Mouse (Mus musculus) left cerebral cortex, adult 18-20 months (tissue): ENCODE measurements around the gene Btk. TPM values are rescaled to one million over a fixed set of nuclear protein-coding genes. Genes with fewer than 3 reads are reported as not detected.

Source experiments
- DNase-seq, 2 experiments: peaks; one replicate each; pipeline ENCODE4 v3.0.0; 2021 to 2022; ENCODE audit warnings: low spot score in 2 of 2, mixed read lengths in 1 of 2
- long read RNA-seq, 2 experiments: library from polyadenylated mRNA; stranded (forward); transcript quantifications; one replicate each; pipeline ENCODE4 v2.0.0; 2021
- total RNA-seq, 2 experiments: library from RNA; stranded (reverse); gene quantifications; 2 replicates each; pipeline ENCODE4 v1.2.3; 2021

Gene Btk
- total RNA-seq = 1 to 10 TPM in 1 of 2 experiments, under 1 TPM in 1; 0.89 to 1.3 TPM
- long read RNA-seq, experiment 1, partial matches to known transcripts = 0 of 9 reads
- long read RNA-seq, experiment 1, other reads (novel, unspliced or antisense) = 9 of 9 reads
- long read RNA-seq, experiment 2, partial matches to known transcripts = 0 of 12 reads
- long read RNA-seq, experiment 2, other reads (novel, unspliced or antisense) = 12 of 12 reads

DNA sequence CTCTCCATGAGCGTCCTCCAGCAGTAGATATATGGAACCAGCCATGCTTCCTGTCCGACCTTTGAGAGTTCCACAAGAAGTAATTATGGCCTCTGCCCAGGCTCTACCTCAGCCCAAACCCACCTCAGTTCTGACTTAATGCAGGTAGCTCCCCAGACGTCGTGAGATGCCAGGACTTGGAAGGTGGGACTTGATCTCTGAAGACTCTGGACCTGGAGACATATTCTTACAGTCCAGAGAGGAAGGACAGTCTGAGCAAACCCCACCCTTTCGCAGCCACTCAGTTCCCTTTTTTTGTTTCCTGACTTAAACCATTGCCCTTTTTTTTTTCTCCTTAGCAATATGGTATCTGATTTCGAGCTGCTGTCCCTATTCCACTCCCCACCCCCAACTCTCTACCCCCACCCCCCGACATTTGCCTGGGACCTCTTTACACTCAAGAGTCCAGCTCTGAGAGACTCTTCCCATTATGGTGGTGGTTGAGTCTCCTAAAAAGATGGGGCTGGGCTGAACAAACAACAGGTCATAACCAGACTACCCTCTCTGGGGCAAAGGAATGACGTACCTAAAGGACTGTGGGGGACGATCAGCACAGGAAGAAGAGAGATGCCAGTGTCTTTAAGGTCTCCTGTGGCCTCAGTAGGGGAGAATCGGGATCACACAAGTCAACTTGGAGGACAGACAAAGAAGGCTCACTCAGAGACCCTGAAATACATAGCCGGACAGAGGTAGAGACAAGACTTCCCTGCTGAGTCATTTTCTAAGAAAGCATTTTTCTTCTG lies at the start of gene Btk:
TSS of gene Btk (minus strand) at position 683 of the 782 bp plus-strand sequence.
- no peak for DNase-seq

DNA sequence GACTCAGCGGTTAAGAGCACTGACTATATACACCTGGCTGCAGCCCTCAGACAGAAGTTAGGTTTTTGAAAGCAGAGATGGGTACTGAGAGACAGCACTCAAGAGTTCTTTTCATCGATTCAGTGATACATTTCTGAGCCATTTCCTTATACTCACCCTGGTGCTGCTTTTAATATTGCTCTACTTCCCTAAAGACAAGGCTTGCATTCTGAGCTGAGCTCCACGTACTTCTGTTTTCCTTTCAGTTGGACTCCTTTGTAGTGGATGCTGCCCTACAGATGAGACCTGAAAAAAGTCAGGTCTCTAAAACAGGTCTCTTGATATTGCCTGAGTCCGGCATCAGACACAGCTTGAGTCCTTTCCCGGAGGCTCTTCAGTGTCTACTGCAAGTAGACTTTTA lies 49.3 kb upstream of the Btk start:
- DNase-seq = no peak

DNA sequence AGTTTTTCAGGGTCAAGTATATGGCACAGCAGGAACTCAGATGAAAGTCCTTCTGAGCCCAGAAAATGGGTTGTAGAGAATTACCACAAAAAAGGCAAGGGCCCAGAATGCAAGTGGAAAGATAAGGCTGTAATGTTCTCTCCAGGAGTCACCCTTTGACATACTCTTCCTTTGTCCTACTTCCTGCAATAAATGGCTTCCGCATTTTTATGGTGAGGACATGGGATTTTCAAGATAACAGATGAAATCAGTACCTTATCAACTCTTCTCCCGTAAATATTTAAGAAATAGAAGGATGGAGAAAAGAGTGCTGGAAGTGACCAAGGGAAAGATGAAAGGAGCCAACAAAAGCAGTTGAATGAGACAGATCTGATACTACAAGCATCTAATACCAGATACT lies 44.8 kb upstream of the Btk start:
- no peak for DNase-seq

DNA sequence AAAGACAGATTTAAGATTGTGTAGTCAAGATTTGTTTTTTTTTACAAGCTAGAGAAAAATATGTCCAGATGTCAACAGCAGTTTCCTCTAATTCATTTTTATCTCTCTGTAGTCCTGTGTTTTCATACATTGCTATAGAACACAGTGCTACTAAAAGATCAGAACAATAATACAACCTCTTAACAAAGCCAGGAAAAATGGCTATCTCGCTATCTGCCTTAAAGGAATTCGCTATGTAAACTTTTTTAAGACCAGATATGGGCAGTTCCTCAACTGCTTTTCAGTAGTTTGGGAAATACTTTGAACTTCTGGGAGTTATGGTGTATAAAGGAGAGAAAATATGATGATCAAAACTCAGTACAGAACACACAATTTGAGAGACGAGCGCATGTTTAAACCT lies 40.0 kb upstream of the Btk start:
- DNase-seq = no peak

DNA sequence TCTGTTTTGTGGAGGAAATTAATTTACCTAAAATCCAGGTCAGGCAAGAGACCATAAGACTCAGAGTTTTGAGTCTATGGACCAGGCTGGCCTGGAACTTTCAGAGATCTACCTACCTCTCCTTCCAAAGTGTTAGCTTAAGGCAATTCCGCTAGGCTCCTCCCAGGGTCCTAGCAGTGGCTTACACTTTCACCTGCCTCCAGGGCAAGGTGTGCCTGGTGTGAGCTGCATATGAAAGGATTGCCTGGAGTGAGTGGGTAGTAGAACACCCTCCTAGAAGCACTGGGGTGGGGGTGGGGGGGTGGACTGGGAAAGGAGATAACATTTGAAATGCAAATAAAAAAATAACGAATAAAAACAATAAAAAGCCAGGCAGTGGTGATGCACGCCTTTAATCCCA lies 38.3 kb upstream of the Btk start:
- no peak for DNase-seq

DNA sequence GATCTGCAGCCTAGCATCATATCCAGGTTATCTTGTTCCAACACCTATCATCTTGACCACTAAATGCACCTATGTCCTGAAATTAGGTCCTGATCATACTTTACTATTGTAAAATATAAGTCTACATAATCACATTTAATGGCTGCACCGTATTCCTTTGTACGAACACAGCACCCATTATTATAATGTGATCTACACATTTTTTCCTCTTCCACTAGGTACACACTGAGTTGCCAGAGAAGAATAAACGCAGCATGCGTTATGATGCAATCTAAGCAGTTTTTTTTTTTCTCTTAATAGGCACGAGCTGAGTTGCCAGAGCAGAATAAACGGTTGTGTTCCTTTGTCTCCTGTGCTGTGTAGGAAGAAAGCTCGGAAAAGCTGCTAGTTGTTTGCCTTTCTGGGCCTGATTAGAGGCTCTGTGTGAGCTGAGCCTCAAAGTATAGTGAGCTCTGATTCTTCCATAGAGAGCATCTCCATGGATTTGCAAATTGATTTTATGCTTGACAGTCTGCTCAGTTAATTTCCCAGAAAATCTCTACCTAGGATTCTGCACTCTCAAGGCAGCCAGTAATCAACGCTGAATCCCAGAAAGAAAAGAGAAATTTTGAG lies 37.0 kb upstream of the Btk start:
- DNase-seq = no peak

DNA sequence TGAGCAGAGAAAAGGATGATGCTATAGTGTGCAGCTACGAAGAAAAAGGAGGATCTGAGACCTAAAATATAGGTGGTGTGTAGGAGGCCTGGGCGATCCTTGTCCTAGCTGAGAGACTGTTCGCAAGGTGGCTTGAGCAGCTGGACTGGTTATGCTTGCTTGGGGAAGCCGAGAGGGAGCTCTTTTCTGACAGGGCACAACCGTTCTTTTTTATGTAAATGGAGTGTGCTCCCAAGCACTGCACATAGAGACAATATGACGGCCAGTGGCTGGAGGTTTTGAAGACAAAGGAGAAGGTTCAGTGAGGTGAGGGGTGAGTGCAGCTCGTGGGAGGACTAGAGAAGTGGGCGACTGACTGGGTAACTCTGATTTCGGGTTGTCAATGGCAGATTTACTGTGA lies 36.3 kb upstream of the Btk start:
- DNase-seq = no peak

DNA sequence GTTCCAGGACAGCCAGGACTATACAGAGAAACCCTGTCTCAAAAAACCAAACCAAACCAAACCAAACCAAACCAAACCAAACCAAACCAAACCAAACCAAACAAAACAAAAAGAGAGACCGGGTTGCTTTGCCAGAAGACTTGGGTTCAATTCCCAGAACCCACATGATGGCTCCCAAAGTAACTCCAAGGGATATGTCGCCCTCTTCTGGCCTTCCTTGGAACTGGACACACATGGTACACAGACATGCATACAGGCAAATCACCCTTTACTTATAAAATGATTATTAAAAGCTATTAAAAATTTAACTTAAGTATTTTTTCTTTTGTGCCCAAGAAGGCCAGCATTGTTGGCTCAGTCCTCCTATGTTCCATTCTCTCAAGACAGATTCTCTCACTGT lies 30.9 kb upstream of the Btk start:
- DNase-seq = no peak

DNA sequence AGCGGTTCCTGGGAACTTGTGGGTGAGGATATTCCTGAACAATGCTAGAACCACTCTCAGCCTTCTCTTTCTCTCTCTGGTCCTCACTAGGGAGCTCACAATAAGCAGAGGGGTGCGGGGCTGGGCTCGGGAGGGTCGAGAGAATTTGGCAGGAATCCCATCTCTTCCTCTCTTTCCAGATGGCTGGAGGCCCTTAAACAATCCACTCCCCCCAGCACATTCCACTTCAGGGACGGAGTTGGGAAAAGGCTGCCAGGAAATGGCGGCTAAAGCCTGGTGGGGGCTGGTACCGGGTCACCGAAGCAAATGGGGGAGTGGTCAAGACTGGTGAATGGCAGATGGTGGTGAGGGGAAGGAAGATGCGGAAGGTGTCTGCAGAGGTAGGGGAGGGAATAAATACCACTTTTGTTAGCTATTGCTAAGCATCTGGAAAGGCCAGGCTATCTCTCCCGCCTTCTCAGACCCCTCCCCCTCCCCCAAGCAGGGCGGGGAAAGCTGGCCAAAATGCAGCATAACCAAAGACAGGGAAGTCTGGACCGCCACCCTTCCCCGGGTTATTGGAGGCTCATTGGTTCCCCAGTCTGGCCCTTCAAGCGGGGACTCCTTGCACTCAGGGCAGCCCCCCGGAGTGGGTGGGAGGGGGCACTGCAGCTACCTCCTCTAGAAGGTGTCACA lies 29.1 kb upstream of the Btk start:
- DNase-seq = no peak

DNA sequence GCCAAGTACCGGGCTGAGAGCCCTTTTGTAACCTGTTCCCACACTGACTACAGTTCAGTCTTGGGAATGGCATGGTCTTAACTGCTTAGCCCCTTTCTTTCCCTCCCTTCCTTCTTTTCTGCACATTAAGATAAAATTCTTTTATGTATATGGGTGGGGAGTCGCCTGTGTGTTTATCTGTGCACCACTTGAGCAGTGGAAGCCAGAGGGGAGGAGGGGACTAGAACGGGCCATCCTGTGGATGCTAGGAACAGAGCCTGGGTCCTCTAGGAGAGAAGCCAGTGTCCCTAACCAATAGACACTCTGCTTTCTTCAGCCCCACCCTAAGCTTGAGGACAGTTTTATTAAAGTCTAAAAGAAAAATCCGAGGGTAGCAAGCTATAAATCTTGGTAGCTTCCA lies 27.6 kb upstream of the Btk start:
- no peak for DNase-seq

DNA sequence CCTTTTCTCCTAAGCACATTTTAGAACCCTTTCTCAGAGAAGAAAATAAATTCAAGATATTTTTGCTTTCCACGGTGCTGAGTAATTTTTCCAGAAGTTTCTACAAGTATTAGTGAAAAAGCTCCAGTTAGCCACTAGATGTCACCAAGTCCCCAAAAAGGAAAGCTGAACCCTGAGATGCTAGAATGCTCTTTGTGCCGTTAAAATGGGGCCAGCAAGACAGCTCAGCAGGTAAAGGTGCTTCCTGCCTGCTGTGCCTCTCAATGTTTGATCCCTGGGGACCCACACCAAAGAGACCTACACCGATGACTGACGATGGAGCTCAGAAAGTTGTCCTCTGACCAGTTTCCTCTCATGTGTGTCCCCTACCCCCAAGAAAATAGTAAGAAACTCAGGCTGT lies 26.1 kb upstream of the Btk start:
- DNase-seq = no peak

DNA sequence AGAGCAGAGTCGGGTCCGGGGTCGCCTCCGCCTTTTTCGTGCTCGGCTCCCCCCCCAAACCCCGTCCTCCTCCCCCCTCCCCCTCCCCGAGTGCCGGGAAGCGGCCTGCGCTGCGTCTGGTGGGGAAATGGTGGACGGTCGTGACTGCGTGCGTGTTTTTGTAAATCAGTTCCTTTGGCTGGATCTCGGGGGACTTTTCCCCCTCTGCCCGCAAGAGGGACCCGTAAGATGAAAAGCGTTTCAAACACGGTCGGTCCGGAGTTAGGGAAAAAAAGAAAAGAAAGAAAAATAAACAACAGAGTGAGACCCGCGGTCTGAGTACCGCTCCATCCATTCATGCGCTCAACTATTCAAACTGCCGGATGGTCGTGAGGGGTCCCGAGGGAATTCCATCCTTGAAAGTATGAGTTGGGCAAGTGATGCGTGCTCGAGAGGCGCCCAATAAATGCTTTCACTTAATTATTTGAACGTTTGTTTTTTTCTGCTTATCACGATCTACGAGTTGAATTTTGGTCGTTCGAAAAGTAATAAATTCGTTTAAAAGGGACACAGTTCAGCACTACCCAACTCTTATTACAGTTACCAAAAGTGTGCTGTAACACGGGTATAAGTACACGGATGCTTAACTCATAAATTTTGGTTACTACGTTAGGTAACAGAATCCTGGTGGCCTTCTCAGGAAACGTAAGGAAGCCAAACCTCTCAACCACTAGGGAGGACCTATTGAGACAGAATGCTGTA lies 18.2 kb upstream of the Btk start:
- no peak for DNase-seq

DNA sequence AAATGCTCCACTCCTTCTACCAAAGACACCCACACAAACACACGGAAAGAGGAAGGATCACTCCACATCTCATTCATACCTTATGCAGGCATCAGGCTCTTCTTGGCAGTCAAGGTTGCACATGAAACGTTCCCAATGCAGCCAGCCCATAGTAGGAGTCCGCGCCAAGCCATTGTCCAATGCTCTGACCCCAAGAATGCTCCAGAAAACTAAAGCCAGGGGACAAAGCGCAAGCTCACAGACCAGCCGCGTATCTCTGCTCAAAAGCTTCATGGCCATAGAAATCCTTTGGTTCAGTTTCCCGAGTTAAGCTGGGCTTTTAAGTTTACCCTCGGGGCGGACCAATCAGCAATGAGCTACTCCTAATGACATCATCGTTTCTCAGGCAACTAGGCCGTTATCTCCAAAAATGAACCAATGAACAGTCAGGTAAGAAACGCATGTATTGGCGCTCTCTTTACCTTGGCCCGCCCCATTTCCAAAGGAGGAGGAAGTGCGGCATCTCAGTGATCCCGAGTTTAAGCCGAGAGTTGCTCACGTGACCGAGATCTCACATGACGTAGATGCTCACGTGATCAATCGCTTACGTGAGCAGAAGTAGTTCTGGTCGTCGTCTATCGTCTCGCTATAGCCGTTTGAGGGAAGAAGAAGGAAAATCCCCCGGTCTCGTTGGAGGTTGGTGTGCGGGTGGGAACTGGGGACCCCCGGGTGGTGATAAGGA lies 17.4 kb upstream of the Btk start, which contains the start of the genes Gla and Hnrnph2:
TSS of gene Gla (minus strand) at position 467 of the 721 bp plus-strand sequence.
TSS of gene Hnrnph2 (plus strand) at position 521 of the 721 bp plus-strand sequence.
- DNase-seq = peak; percentile 83 to 85

DNA sequence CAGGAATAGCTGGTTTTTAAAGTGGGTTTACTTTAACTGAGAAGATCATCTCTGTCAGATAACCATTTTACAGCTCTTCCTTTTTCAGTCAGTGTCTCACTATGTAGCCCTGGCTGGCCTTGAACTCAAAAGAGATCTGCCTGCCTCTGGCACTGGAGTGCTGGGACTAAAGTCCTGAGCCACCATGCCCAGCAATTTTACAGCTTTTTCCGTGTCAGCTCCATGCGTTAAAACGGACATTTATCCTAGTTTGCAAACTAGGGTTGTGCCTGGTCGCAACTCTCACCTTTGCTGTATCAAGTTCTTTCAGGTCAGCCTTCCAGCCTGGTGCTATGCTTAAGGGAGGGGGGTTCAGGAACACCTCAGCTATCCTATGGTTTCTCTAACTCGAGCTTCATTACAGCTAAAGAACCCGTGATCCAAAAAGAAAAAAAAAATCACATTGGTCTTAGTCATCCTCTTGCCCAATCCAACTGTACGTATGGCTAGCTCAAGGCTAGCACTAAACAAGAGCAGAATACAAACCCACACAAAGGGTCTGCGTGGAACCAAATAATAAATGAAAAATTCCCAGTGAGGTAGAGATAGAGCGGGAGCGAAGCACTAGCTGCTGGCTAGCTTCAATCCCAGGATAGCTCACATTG lies 16.7 kb upstream of the Btk start:
- DNase-seq = no peak

DNA sequence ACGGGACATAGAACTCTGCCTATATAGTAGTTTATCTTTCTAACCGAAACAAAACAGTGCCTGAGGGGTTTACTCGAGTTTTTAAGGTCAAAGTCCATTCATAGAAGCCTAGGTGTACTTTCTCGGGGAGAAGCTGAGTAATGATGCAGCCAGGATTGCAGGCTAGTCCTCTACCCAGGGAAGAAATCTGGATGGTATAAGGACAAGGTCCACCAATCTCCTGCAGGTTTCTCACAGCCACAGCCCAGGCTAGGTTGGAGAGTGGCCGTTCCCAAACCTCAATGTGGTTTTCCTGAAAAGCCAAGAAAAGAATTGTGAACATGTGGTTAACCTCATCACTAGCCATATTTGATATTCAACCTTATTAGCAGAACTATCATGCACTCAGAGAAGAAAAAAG lies 6.5 kb upstream of the Btk start:
- no peak for DNase-seq

DNA sequence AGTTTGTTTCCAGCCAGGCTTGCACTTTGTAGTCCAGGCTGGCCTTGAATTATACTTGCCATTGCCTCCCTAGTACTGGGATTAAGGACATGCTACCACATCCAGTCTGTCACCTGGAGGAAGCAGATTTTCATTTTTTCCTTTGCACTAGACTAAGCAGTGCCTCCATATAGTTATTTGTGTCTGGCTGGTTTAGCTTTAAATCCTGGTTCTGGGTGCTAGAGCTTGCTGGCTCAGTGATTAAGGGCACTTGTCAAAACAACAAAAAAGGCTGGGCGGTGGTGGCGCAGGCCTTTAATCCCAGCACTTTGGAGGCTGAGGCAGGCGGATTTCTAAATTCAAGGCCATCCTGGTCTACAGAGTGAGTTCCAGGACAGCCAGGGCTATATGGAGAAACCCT lies 5.6 kb upstream of the Btk start:
- DNase-seq = no peak

DNA sequence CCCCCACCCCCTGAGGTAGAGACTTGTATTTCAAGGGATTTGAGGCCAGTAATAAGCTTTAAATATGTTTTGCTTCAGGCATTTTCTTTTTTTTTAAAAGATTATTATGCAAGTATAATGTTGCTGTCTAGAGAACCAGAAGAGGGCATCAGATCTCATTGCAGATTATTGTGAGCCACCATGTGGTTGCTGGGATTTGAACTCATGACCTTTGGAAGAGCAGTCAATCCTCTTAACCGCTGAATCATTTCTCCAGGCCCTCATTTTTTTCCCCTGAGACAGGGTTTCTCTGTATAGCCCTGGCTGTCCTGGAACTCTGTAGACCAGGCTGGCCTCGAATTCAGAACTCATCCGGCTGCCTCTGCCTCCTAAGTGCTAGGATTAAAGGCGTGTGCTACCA lies 4.9 kb upstream of the Btk start:
- DNase-seq = no peak

DNA sequence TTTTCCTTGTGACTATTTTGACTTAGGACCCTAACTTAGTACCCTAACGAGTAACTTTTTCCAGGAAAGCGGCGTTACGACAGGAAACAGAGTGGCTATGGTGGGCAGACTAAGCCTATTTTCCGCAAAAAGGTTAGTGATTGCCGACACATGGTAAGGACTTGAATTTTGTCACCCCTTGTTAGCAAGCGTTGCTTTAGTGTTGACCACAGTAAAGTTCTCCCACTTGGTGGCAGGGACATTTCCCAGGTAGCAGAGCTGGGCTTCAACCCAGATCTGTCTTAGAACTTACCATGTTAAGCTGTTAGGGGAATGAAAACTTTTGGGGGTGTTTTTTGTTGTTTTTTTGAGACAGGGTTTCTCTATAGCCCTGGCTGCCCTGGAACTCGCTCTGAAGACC lies 3.1 kb upstream of the Btk start:
- DNase-seq = no peak

DNA sequence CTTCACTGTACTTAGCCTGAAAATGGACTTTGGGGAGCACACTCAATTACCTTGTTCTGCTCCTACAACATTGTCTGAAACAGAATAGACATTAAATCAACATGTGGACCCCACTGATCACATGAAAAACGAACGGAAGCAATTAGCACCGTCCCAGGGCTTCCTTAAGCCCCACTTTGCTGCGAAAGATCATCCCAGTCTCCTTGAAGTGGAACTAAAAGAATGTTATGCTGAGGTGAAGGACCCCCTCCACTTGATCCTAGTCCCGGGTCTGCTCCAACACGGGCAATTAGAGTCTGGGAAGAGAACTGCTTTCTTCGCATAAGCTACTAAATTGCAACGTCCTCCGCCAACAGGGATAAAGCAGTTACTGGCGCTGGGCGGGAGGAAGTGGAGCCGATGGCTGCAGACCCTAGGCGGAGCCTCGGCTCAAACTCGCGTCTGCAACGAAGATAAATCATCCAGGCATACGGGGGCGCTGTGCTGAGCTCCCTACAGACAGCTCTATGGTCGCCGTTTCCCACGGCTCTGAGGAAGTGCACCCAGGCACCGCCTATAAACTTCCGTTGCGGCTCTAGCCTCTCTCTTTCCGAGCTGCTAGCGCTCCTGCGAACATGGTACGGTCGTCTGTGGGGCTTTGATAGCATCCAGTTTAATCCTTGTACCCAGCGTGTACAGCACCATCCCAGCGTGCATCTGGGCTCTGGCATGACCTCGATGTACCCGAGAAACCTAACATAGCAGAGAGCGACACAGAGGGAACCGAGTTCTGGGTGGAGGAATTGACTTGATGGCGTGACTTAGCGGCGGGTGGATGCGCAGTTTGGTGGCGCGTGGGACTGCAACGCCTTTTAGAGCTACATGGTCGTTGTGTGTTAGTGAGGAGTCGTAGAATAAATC lies 2.0 kb upstream of the Btk start, which contains the start of gene Rpl36a:
TSS of gene Rpl36a (plus strand) at position 552 of the 900 bp plus-strand sequence.
- DNase-seq = peak; percentile 82 to 88
